Mouse (Mus musculus): ENCODE data around the gene Prickle2. TPM values are rescaled to one million over a fixed set of nuclear protein-coding genes. Genes with fewer than 3 reads are reported as not detected.

The Prickle2 gene
- polyA plus RNA-seq, 1 experiment from 2014 or later, result 0.37 TPM

DNA sequence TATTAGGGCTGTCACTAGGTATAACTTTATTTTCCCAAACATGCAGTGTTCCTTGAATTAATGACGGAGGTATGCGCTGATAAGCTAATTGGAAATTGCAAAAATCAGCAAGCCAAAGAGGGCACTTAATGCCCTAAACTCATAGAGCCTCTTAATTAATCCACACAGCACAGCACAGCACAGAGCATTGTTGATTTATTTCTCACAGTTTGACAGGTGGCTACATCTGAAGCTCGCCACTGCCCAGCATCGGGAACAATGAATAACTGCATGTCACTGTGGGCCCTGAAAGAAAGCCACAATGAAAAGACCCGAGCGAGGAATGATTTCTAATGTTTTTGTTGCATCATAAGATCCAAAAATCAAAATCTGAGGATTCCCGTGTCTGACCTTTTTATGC, 359.2 kb downstream of the Prickle2 start:
- Histone ChIP-seq H3K36me3 (no peaks in the 10 kb centered on the region), H3K27me3 (no peaks in the 10 kb centered on the region), H3K9ac (no peak overlapping the region), H3K27ac (no peak overlapping the region), H3K4me1 (replicated peaks) (no peaks in the 10 kb centered on the region), H3K9me3 (replicated peaks) (no peaks in the 10 kb centered on the region), H3K4me2 (no peak overlapping the region), H3K4me3 (replicated peaks) (no peak overlapping the region)
- ATAC-seq (ENCODE audit: low read depth) (no peak), DNase-seq (no peak)
- 71% methylated on average over 7 of the region's 7 CpGs for WGBS (ENCODE audit: insufficient replicate concordance)

DNA sequence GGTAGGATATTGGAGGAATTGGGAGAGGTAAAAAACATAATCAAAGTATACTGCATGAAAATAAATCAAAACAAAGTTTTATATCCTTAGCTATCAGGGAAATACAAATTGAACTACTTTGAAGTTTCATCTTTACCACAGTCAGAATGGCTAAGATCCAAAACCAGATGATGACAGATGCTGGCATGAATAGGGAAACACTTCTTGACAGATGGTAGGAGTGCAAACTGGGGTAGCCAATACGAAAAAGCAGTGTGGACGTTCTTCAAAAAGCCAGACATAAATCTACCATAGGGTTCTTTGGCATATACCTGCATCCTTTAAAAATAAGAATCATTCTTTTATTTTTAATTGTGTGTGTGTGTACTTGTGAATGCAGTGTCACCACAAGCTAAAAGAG, 360.8 kb downstream of the Prickle2 start:
- Histone ChIP-seq H3K27ac (no peak overlapping the region), H3K36me3 (no peaks in the 10 kb centered on the region), H3K4me1 (replicated peaks) (no peaks in the 10 kb centered on the region), H3K9me3 (replicated peaks) (no peaks in the 10 kb centered on the region), H3K4me2 (no peak overlapping the region), H3K4me3 (replicated peaks) (no peak overlapping the region), H3K9ac (no peak overlapping the region), H3K27me3 (no peaks in the 10 kb centered on the region)
- DNase-seq, result no peak
- ATAC-seq (ENCODE audit: low read depth), result no peak
- 58% methylated on average over 2 of the region's 2 CpGs for WGBS (ENCODE audit: insufficient replicate concordance)

DNA sequence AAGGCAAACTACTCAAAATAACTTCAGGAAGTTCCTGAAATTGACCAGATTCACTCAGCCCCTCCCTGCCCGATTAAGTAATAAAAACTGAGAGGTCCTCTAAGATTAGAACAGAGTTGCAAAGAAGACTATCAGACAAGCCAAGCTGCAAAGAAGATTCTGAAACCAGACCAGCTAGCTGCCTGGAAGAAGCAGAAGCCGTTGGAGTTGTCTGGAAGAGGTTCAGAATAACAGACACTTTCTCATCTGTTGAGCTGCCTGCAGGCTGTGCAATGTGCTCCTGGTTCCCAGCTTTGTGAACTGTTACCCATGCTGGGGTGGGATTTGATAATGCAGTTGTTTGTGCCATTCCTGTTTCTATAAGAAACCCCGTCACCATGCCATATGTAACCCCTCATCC, 361.4 kb downstream of the Prickle2 start:
- Histone ChIP-seq H3K9me3 (replicated peaks) (no peaks in the 10 kb centered on the region), H3K36me3 (no peaks in the 10 kb centered on the region), H3K4me3 (replicated peaks) (no peak overlapping the region), H3K27ac (no peak overlapping the region), H3K4me1 (replicated peaks) (no peaks in the 10 kb centered on the region), H3K4me2 (no peak overlapping the region), H3K9ac (no peak overlapping the region), H3K27me3 (no peaks in the 10 kb centered on the region)
- DNase-seq, result no peak
- WGBS (ENCODE audit: insufficient replicate concordance), result 58% methylated on average over 3 of the region's 3 CpGs
- ATAC-seq (ENCODE audit: low read depth), result no peak

Other genes with a start within 250 kb of the Prickle2 start
- gene A730049H05Rik, start 110.3 kb upstream of the Prickle2 start, polyA plus RNA-seq (2015; fragmentation: Nextera tagmentation; extraction: Ambion mirVana), result 0.09 and 0.22 TPM in 2 replicates
- not detected in 2 replicates for gene Gm15737, start 163.2 kb upstream of the Prickle2 start, polyA plus RNA-seq (2015; fragmentation: Nextera tagmentation; extraction: Ambion mirVana)
- 0.79 and 0.91 TPM in 2 replicates for gene Adamts9, start 237.3 kb upstream of the Prickle2 start, polyA plus RNA-seq (2015; fragmentation: Nextera tagmentation; extraction: Ambion mirVana)

Data from liver, embryonic 13.5 days (tissue).